Mouse (Mus musculus) liver, embryonic 12.5 days (tissue): ENCODE results near the gene Gm3002. TPM values are rescaled to one million over a fixed set of nuclear protein-coding genes. Genes with fewer than 3 reads are reported as not detected.
"Not testable (repeated sequence)": the region's sequence is repeated elsewhere in the genome, so short reads cannot be mapped to it uniquely, and the experiment has no call there.

Source experiments
- ATAC-seq: fragments of 200-750 bp; cut with Nextera tagmentation; 2 replicates; pipeline ENCODE4 v1.8.0; 2017; ENCODE audit warnings: moderate number of reproducible peaks, mild to moderate bottlenecking, moderate library complexity
- H3K27ac ChIP-seq: fragments of 300-500 bp; sonication (generic); 2 replicates; pipeline ENCODE4 v1.5.1; 2016; ENCODE audit warnings: mild to moderate bottlenecking
- H3K27me3 ChIP-seq: fragments of 300-500 bp; sonication (generic); replicated peaks from 2 replicates; pipeline ENCODE4 v1.6.1; 2016; ENCODE audit warnings: mild to moderate bottlenecking, moderate library complexity
- H3K36me3 ChIP-seq: fragments of 300-500 bp; sonication (generic); 2 replicates; pipeline ENCODE4 v1.6.1; 2016; ENCODE audit warnings: mild to moderate bottlenecking, moderate library complexity
- H3K4me1 ChIP-seq: fragments of 300-500 bp; sonication (generic); 2 replicates; pipeline ENCODE4 v1.6.1; 2016
- H3K4me2 ChIP-seq: fragments of 300-500 bp; sonication (generic); 2 replicates; pipeline ENCODE4 v1.6.1; 2016; ENCODE audit warnings: mild to moderate bottlenecking, moderate library complexity
- H3K4me3 ChIP-seq: fragments of 300-500 bp; sonication (generic); 2 replicates; pipeline ENCODE4 v1.5.1; 2016; ENCODE audit warnings: mild to moderate bottlenecking, moderate library complexity
- H3K9ac ChIP-seq: fragments of 300-500 bp; sonication (generic); 2 replicates; pipeline ENCODE4 v1.6.1; 2016; ENCODE audit warnings: mild to moderate bottlenecking, moderate library complexity
- H3K9me3 ChIP-seq: fragments of 300-500 bp; sonication (generic); replicated peaks from 2 replicates; pipeline ENCODE4 v1.6.1; 2016; ENCODE audit warnings: mild to moderate bottlenecking, moderate library complexity
- WGBS: fragments of 180-500 bp; shearing (Covaris S2); methylation state at CpG from one replicate; pipeline ENCODE4 v1.1.7; 2016; ENCODE audit not compliant: insufficient replicate concordance; 5-methylcytosine and 5-hydroxymethylcytosine counted together
- polyA plus RNA-seq: library from polyadenylated mRNA; unstranded; fragments of >200 nt; fragmentation: Nextera tagmentation; extraction: Ambion mirVana; gene quantifications from 2 replicates; pipeline ENCODE4 v1.2.1, GENCODE M21; 2016

Gm3002 gene
- not detected in 2 replicates for polyA plus RNA-seq

DNA sequence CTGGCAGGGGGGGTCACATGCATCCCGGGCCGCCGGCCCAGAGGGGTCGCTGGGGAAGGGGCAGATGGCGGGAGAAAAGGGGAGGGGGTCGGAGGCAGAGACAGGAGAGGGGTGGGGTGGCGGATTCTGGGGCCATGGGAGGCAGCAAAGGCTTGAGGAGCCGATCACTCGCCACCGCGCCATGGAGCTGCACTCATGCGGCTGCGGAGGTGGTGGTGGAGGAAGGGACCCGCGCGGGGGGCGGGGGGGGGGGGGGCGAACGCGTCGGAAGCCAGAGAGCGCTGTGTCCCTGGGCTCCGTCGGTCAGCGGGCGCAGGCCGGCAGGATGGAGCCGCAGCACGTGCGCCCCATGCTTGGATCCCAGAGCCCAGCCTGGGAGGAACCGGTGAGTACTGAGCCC is at the start of gene Gm3002:
Gm3002 (plus strand) TSS at position 301 of the 400 bp plus-strand sequence.
- not testable (repeated sequence) for ATAC-seq, H3K27ac ChIP-seq, H3K4me3 ChIP-seq, H3K27me3 ChIP-seq, H3K9me3 ChIP-seq, H3K9ac ChIP-seq, H3K4me2 ChIP-seq, H3K4me1 ChIP-seq, H3K36me3 ChIP-seq
- WGBS, result no CpG with 5 or more reads among the region's 31 CpGs

DNA sequence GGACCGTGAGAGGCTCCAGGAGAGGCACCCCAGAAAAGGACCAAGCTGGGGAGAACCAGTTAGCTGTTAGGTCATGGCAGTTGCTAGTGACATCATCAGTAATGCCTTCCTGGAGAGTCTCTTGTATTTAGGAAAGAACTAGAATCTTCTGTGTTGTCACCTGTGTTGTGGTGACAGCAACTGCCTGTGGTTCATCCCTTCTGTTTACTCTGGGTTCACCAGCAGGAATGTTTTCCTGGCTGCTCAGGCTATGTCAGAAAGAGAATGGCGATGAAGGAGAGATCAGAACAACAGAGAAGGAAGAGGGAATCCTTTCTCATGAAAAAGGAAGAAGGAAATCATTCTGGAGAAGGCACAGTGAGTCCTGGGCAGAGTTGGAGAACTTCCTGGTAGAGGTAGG is 36.1 kb downstream of the Gm3002 start, which contains the start of gene Gm3033:
Gm3033 (plus strand) TSS at position 301 of the 400 bp plus-strand sequence.
- not testable (repeated sequence) for H3K4me3 ChIP-seq, H3K4me1 ChIP-seq, H3K27ac ChIP-seq, H3K9me3 ChIP-seq, ATAC-seq, H3K9ac ChIP-seq, H3K27me3 ChIP-seq, H3K4me2 ChIP-seq, H3K36me3 ChIP-seq
- no CpG with 5 or more reads among the region's 2 CpGs for WGBS

DNA sequence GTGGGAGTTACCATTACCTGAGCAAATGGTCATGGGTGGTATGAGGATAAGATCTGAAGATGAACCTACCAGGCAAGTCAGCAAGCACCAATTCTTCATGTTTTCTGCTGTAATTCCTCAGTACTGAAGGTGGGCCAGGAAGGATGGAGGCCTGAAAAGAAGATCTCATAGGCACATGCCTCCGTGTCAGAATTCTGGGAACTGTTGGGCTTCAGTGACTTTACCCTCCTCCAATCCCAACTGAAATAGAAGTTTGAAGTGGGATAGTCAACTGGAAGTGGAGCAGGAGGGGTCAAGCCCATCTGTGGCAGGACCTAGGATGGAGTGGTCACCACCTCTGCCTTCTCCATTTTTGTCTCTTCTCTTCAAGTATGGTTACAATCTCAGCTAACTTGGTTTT is 74.0 kb downstream of the Gm3002 start, which contains the start of gene Gm2916:
Gm2916 (plus strand) TSS at position 301 of the 400 bp plus-strand sequence.
- not testable (repeated sequence) for H3K4me1 ChIP-seq, H3K9me3 ChIP-seq, H3K27ac ChIP-seq, H3K27me3 ChIP-seq, H3K4me2 ChIP-seq, H3K9ac ChIP-seq, ATAC-seq, H3K4me3 ChIP-seq, H3K36me3 ChIP-seq
- WGBS, result no CpG with 5 or more reads among the region's 1 CpGs

GRCm38 (mm10) chr14:3931456-3931855 is 121.6 kb downstream of the Gm3002 start, which contains the start of gene Gm3029:
Gene Gm3029, plus strand, starts transcription at chr14:3931756.
- 20% methylated on average over 1 of the region's 2 CpGs for whole genome bisulfite sequencing
- not testable (repeated sequence) for H3K36me3 ChIP-seq, H3K27me3 ChIP-seq, H3K4me2 ChIP-seq, ATAC-seq, H3K9me3 ChIP-seq, H3K4me3 ChIP-seq, H3K9ac ChIP-seq, H3K27ac ChIP-seq, H3K4me1 ChIP-seq

DNA sequence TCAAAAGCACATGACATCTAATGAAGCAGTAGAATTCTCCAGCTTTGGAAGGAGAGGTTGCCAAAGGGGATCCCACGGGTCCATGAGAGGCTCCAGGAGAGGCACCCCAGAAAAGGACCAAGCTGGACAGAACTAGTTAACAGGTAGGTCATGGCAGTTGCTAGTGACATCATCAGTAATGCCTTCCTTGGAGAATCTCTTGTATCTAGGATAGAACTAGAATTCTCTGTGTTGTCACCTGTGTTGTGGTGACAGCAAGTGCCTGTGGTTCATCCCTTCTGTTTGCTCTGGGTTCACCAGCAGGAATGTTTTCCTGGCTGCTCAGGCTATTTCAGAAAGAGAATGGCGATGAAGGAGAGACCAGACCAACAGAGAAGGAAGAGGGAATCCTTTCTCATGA is 153.4 kb downstream of the Gm3002 start, which contains the start of gene Gm3095:
Gm3095 (plus strand) TSS at position 301 of the 400 bp plus-strand sequence.
- H3K36me3 ChIP-seq, H3K4me2 ChIP-seq, ATAC-seq, H3K4me3 ChIP-seq, H3K27ac ChIP-seq, H3K27me3 ChIP-seq, H3K4me1 ChIP-seq, H3K9ac ChIP-seq, H3K9me3 ChIP-seq: not testable (repeated sequence)
- no CpG with 5 or more reads among the region's 2 CpGs for WGBS

DNA sequence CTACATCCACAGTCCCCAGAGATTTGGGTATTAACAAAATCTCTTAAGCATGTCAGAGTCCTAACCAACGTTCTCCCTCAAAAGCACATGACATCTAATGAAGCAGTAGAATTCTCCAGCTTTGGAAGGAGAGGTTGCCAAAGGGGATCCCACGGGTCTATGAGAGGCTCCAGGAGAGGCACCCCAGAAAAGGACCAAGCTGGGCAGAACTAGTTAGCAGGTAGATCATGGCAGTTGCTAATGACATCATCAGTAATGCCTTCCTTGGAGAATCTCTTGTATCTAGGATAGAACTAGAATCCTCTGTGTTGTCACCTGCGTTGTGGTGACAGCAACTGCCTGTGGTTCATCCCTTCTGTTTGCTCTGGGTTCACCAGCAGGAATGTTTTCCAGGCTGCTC is 188.2 kb downstream of the Gm3002 start, which contains the start of gene Gm3099:
Gm3099 (plus strand) TSS at position 301 of the 400 bp plus-strand sequence.
- not testable (repeated sequence) for H3K9me3 ChIP-seq, H3K27me3 ChIP-seq, ATAC-seq, H3K4me2 ChIP-seq, H3K4me3 ChIP-seq, H3K9ac ChIP-seq, H3K36me3 ChIP-seq, H3K4me1 ChIP-seq, H3K27ac ChIP-seq
- 40% methylated on average over 1 of the region's 3 CpGs for WGBS

Other genes starting within 250 kb of the Gm3002 start
- not detected in 2 replicates for gene Gm3012, start 175.6 kb upstream of the Gm3002 start, polyA plus RNA-seq
- 0.08 TPM in 1 of 2 replicates, not detected in the other for gene Gm3020, start 158.0 kb upstream of the Gm3002 start, polyA plus RNA-seq
- not detected in 2 replicates for gene Gm3043, start 121.3 kb upstream of the Gm3002 start, polyA plus RNA-seq
- not detected in 2 replicates for gene Gm3033, start 36.2 kb downstream of the Gm3002 start, polyA plus RNA-seq
- not detected in 2 replicates for gene Gm2916, start 74.1 kb downstream of the Gm3002 start, polyA plus RNA-seq
- gene Gm3029, start 121.7 kb downstream of the Gm3002 start, polyA plus RNA-seq, result not detected in 2 replicates
- gene Gm3095, start 153.5 kb downstream of the Gm3002 start, polyA plus RNA-seq, result not detected in 2 replicates
- gene Gm3099, start 188.3 kb downstream of the Gm3002 start, polyA plus RNA-seq, result not detected in 2 replicates
- gene Gm5796, start 213.9 kb downstream of the Gm3002 start, polyA plus RNA-seq, result not detected in 2 replicates